Mouse (Mus musculus) megakaryocyte-erythroid progenitor cell, adult 5-6 weeks (primary cell): ENCODE results near the gene Vmn2r44. TPM values are rescaled to one million over a fixed set of nuclear protein-coding genes. Genes with fewer than 3 reads are reported as not detected.
"Not testable (repeated sequence)": the region's sequence is repeated elsewhere in the genome, so short reads cannot be mapped to it uniquely, and the experiment has no call there.

ENCODE experiments used
- ATAC-seq: replicated peaks from 2 replicates; pipeline ENCODE4 v1.8.0; 2016; ENCODE audit warnings: mild to moderate bottlenecking, inconsistent platforms; ENCODE audit not compliant: severe bottlenecking, poor library complexity, low FRiP score, low TSS enrichment
- total RNA-seq, 2 experiments: library from RNA; stranded (forward) in 1 of 2; stranded (reverse) in 1 of 2; fragments of 200-1000, 215-1000 nt in 1 of 2; fragments of >200 nt in 1 of 2; fragmentation: Nextera tagmentation in 1 of 2; gene quantifications; 2 replicates each; pipeline ENCODE4 v1.2.3; 2014 to 2017

Gene Vmn2r44
- total RNA-seq (2014; fragmentation: Nextera tagmentation) = not detected in 2 replicates
- not detected in 2 replicates for total RNA-seq (2017)

GRCm38 (mm10) chr7:8383233-8383632 is at the start of gene Vmn2r44:
Gene Vmn2r44, minus strand, starts transcription at chr7:8383333.
- not testable (repeated sequence) for ATAC-seq

GRCm38 (mm10) chr7:8357879-8358278 is 25.3 kb downstream of the Vmn2r44 start:
- not testable (repeated sequence) for ATAC-seq

Other genes with a start within 250 kb of the Vmn2r44 start
- gene Vmn2r41, start 221.7 kb downstream of the Vmn2r44 start, total RNA-seq (2014; fragmentation: Nextera tagmentation) = not detected in 2 replicates
- not detected in 2 replicates for gene Vmn2r41, start 221.7 kb downstream of the Vmn2r44 start, total RNA-seq (2017)
- not detected in 2 replicates for gene Vmn2r42, start 183.0 kb downstream of the Vmn2r44 start, total RNA-seq (2014; fragmentation: Nextera tagmentation)
- not detected in 2 replicates for gene Vmn2r42, start 183.0 kb downstream of the Vmn2r44 start, total RNA-seq (2017)
- gene Vmn2r43, start 122.7 kb downstream of the Vmn2r44 start, total RNA-seq (2014; fragmentation: Nextera tagmentation) = not detected in 2 replicates
- not detected in 2 replicates for gene Vmn2r43, start 122.7 kb downstream of the Vmn2r44 start, total RNA-seq (2017)
- gene Vmn2r45, start 105.7 kb upstream of the Vmn2r44 start, total RNA-seq (2014; fragmentation: Nextera tagmentation) = not detected in 2 replicates
- gene Vmn2r45, start 105.7 kb upstream of the Vmn2r44 start, total RNA-seq (2017) = not detected in 2 replicates